Mouse (Mus musculus) lung, adult 2 months (tissue): ENCODE data around the gene Osbp. TPM values are rescaled to one million over a fixed set of nuclear protein-coding genes. Genes with fewer than 3 reads are reported as not detected.
"Not testable (repeated sequence)": the region's sequence is repeated elsewhere in the genome, so short reads cannot be mapped to it uniquely, and the experiment has no call there.

Experiments used
- DNase-seq: peaks from one replicate; pipeline ENCODE4 v3.0.0; 2022
- H3K4me1 ChIP-seq: fragments of 200-500 bp; 2 replicates; pipeline ENCODE4 v1.6.1; 2011; ENCODE audit warnings: low read length; ENCODE audit not compliant: control insufficient read depth, insufficient read depth
- H3K4me3 ChIP-seq: fragments of 200-500 bp; replicated peaks from 2 replicates; pipeline ENCODE3; 2011; ENCODE audit warnings: low read depth, mild to moderate bottlenecking, control low read depth, low read length; ENCODE audit errors: extremely low read depth
- CTCF ChIP-seq: fragments of 200-500 bp; IDR thresholded peaks from 2 replicates; pipeline ENCODE4 v1.5.1; 2011; ENCODE audit warnings: mild to moderate bottlenecking, low read length, control low read depth; ENCODE audit not compliant: insufficient read depth
- POLR2A ChIP-seq: fragments of 200-500 bp; IDR thresholded peaks from 2 replicates; pipeline ENCODE4 v1.6.1; 2011; ENCODE audit warnings: low read depth, mild to moderate bottlenecking, control low read depth, low read length, borderline replicate concordance; ENCODE audit errors: extremely low read depth
- WGBS: fragments of 180-500 bp; shearing (Covaris S2); methylation state at CpG from one replicate; pipeline ENCODE4 v1.1.7; 2018; 5-methylcytosine and 5-hydroxymethylcytosine counted together
- polyA plus RNA-seq: library from polyadenylated mRNA; depleted of rRNA; stranded (reverse); fragments of >200 nt; gene quantifications from 2 replicates; pipeline ENCODE4 v1.2.3, GENCODE M21; 2012; rRNA removed

Gene Osbp
- polyA plus RNA-seq: 14.0 and 23.4 TPM in 2 replicates

- Histone ChIP-seq H3K4me3 (peak within 1 kb of the TSS; percentile 66), H3K4me1 (peaks cover 3% of the 10 kb centered on the region)
- 1% methylated on average over 45 of the region's 59 CpGs for WGBS
- peak; percentile 99 for DNase-seq
- TF ChIP-seq POLR2A (peak; percentile 44; the same call in 1 of the 2 replicates), CTCF (no peak)
These were observed at the start of gene Osbp for GRCm38 (mm10) chr19:11965023-11965942. TSS of gene Osbp (plus strand) at chr19:11965941.

DNA sequence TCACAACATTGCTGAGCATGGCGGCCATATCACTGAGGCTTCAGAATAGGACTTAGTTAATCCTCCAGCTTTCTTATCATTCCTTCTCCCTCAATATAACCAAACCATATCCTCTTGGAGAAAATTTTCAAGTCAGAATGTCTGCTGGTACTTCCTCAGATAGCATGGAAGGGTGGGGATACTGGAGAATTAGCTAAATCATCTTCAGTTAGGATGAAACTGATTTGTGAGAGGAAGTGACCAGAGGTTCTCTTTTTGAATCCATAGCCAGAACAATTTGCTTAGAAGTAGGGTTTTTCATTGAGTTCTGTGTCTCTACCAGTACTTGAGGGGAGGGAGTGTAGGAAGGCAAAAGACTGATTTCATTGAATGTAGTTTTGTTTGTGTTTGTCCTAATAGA lies 43.7 kb upstream of the Osbp start:
- TF ChIP-seq CTCF (no peak), POLR2A (no peak)
- H3K4me3 ChIP-seq: no peak overlapping the region
- WGBS: 97% methylated on average over 1 of the region's 1 CpGs
- no peaks in the 10 kb centered on the region for H3K4me1 ChIP-seq
- no peak for DNase-seq

- not testable (repeated sequence) for H3K4me1 ChIP-seq, DNase-seq, H3K4me3 ChIP-seq
- WGBS: 97% methylated on average over 2 of the region's 2 CpGs
These were observed 43.2 kb upstream of the Osbp start for GRCm38 (mm10) chr19:11922515-11922914.

- TF ChIP-seq POLR2A: no peak
- TF ChIP-seq CTCF: no peak
- no peaks in the 10 kb centered on the region for H3K4me1 ChIP-seq
- 83% methylated on average over 2 of the region's 2 CpGs for WGBS
These were observed 39.4 kb upstream of the Osbp start for GRCm38 (mm10) chr19:11926380-11926779.

GRCm38 (mm10) chr19:11928025-11928748 lies 37.6 kb upstream of the Osbp start:
- TF ChIP-seq POLR2A (no peak), CTCF (no peak)
- WGBS: 94% methylated on average over 4 of the region's 4 CpGs
- DNase-seq: no peak
- Histone ChIP-seq H3K4me1 (no peaks in the 10 kb centered on the region), H3K4me3 (no peak overlapping the region)

More at GRCm38 (mm10) chr19:11926380-11926779, 39.4 kb upstream of the Osbp start:
- DNase-seq: no peak
- H3K4me3 ChIP-seq: no peak overlapping the region

- H3K4me3 ChIP-seq, H3K4me1 ChIP-seq, DNase-seq: not testable (repeated sequence)
- WGBS: 92% methylated on average over 9 of the region's 9 CpGs
These were observed 19.3 kb upstream of the Osbp start for GRCm38 (mm10) chr19:11946460-11946859.

DNA sequence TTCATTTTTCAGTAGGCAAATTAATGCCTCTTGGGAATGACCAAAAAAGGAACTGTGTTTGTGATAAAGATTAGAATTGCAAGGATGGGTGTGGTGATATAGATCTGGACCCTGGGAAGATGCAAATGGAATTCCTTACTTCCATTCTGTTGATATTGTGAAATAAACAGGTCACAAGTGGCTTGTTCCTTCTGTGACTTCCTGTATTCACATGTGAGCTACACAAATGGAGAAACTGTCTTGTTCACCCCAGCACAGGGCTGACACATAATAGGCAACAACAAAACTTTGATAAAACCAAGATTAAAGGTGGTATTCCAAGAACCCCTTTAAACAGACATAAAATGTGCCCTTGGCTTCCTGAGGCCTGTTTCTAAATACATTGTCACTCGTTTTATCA lies 15.9 kb upstream of the Osbp start:
- TF ChIP-seq CTCF (no peak), POLR2A (no peak)
- DNase-seq: no peak
- 49% methylated on average over 1 of the region's 1 CpGs for WGBS
- Histone ChIP-seq H3K4me3 (no peak overlapping the region), H3K4me1 (no peaks in the 10 kb centered on the region)

DNA sequence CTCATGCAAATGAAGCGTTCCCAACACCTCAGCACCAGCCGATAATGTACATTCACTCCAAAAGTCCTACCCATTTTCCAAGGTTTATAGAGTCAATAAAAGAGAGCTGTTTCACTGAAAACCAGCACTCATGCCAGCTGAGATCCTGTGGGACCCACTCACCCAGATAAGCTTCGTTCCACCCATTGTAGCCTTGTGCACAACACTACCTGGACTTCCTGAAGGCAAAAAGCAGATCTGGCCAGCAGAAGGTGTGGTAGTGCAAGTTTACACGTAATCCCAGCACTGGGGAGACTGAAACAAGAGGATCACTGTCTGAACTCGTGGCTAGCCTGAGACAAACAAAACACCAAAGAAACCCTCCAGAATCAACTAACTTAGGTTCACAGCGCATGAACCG lies 15.0 kb upstream of the Osbp start:
- DNase-seq: no peak
- TF ChIP-seq CTCF: no peak
- no peak for TF ChIP-seq POLR2A
- Histone ChIP-seq H3K4me3 (no peak overlapping the region), H3K4me1 (no peaks in the 10 kb centered on the region)
- 73% methylated on average over 7 of the region's 7 CpGs for WGBS

- no peak for DNase-seq
- Histone ChIP-seq H3K4me1 (no peaks in the 10 kb centered on the region), H3K4me3 (no peak overlapping the region)
- 41% methylated on average over 6 of the region's 6 CpGs for WGBS
- TF ChIP-seq POLR2A (no peak), CTCF (no peak)
These were observed 11.5 kb upstream of the Osbp start for GRCm38 (mm10) chr19:11954206-11954605.

DNA sequence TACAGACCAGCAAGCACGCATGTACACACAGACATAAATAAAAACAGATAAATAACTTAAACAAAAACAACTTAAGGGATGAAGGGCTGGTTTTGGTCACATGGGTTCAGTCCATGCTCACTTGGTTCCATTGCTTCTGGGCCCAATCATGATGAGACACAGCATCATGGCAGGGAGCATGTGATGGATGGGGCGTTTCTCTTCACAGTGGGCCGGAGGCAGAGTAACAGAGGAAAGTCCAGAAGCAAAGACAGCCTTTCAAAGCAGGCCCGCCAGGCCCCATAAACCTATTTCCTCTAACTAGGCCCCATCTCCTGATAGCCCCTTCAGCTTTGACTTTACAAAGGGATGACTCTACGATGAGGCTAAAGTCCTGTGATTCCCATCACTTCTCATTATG lies 9.1 kb upstream of the Osbp start:
- TF ChIP-seq POLR2A: no peak
- TF ChIP-seq CTCF: no peak
- H3K4me1 ChIP-seq: no peaks in the 10 kb centered on the region
- H3K4me3 ChIP-seq: no peak overlapping the region
- 78% methylated on average over 5 of the region's 5 CpGs for WGBS
- DNase-seq: no peak
